Mouse (Mus musculus) small intestine, adult 2 months (tissue): ENCODE data around the gene Tekt2. TPM values are rescaled to one million over a fixed set of nuclear protein-coding genes. Genes with fewer than 3 reads are reported as not detected.

Experiments
- H3K27ac ChIP-seq: fragments of 200-500 bp; 2 replicates; pipeline ENCODE4 v1.5.1; 2012; ENCODE audit warnings: low read depth, low read length, control low read depth, inconsistent platforms; ENCODE audit not compliant: insufficient read depth
- H3K27me3 ChIP-seq: fragments of 200-500 bp; 2 replicates; pipeline ENCODE4 v1.6.1; 2012; ENCODE audit warnings: mild to moderate bottlenecking, moderate library complexity, low read length, inconsistent platforms; ENCODE audit not compliant: control insufficient read depth, insufficient read depth
- H3K36me3 ChIP-seq: fragments of 200-500 bp; 2 replicates; pipeline ENCODE4 v1.6.1; 2012; ENCODE audit warnings: mild to moderate bottlenecking, low read length, control low read depth, inconsistent platforms; ENCODE audit not compliant: control insufficient read depth, insufficient read depth
- H3K4me1 ChIP-seq: fragments of 200-500 bp; 2 replicates; pipeline ENCODE4 v1.6.1; 2012; ENCODE audit warnings: low read length, inconsistent platforms, mixed read lengths; ENCODE audit not compliant: control insufficient read depth, insufficient read depth, insufficient read length
- H3K4me3 ChIP-seq: fragments of 200-500 bp; 2 replicates; pipeline ENCODE4 v1.5.1; 2012; ENCODE audit warnings: low read depth, mild to moderate bottlenecking, control low read depth, inconsistent platforms, low read length, moderate library complexity
- CTCF ChIP-seq: fragments of 200-500 bp; IDR thresholded peaks from 2 replicates; pipeline ENCODE4 v1.5.1; 2012; ENCODE audit warnings: low read depth, mild to moderate bottlenecking, control low read depth, inconsistent platforms, low read length, moderate library complexity, mixed read lengths; ENCODE audit not compliant: insufficient replicate concordance, insufficient read length; ENCODE audit errors: extremely low read depth
- POLR2A ChIP-seq: fragments of 200-500 bp; IDR thresholded peaks from 2 replicates; pipeline ENCODE4 v1.6.1; 2012; ENCODE audit warnings: low read depth, mild to moderate bottlenecking, control low read depth, inconsistent platforms, low read length, moderate library complexity
- WGBS: fragments of 180-500 bp; shearing (Covaris S2); methylation state at CpG from one replicate; pipeline ENCODE4 v1.1.7; 2018; 5-methylcytosine and 5-hydroxymethylcytosine counted together
- polyA plus RNA-seq: library from polyadenylated mRNA; depleted of rRNA; stranded (reverse); fragments of >200 nt; gene quantifications from 2 replicates; pipeline ENCODE4 v1.2.3, GENCODE M21; 2012

Gene Tekt2
- polyA plus RNA-seq, 1 experiment: 1.0 TPM

- 71% methylated on average over 8 of the region's 8 CpGs for WGBS
- peaks cover 3% of the 10 kb centered on the region; the same call in 1 of the 2 replicates for H3K4me1 ChIP-seq
- H3K27ac ChIP-seq: no peak overlapping the region
- TF ChIP-seq POLR2A (no peak), CTCF (no peak)
- peaks cover 33% of the 10 kb centered on the region for H3K27me3 ChIP-seq
- H3K36me3 ChIP-seq: no peaks in the 10 kb centered on the region
- H3K4me3 ChIP-seq: no peak overlapping the region
Measured at GRCm38 (mm10) chr4:126283582-126283981, 41.9 kb downstream of the Tekt2 start.

- H3K36me3 ChIP-seq: no peaks in the 10 kb centered on the region
- peaks cover 15% of the 10 kb centered on the region for H3K27me3 ChIP-seq
- TF ChIP-seq CTCF (no peak), POLR2A (no peak)
- peaks cover 3% of the 10 kb centered on the region; the same call in 1 of the 2 replicates for H3K4me1 ChIP-seq
- no peak overlapping the region for H3K27ac ChIP-seq
- H3K4me3 ChIP-seq: no peak overlapping the region
- 59% methylated on average over 9 of the region's 9 CpGs for WGBS
Measured at GRCm38 (mm10) chr4:126281706-126282105, 43.8 kb downstream of the Tekt2 start.

- H3K36me3 ChIP-seq: peaks cover 14% of the 10 kb centered on the region
- H3K4me3 ChIP-seq: no peak overlapping the region
- 81% methylated on average over 9 of the region's 9 CpGs for WGBS
- TF ChIP-seq CTCF (no peak), POLR2A (no peak)
- peaks cover 3% of the 10 kb centered on the region; the same call in 1 of the 2 replicates for H3K27me3 ChIP-seq
- H3K4me1 ChIP-seq: no peaks in the 10 kb centered on the region
- no peak overlapping the region for H3K27ac ChIP-seq
Measured at GRCm38 (mm10) chr4:126278961-126279360, 46.5 kb downstream of the Tekt2 start.

GRCm38 (mm10) chr4:126278565-126278915 lies 46.9 kb downstream of the Tekt2 start:
- Histone ChIP-seq H3K27me3 (0 out of 2 replicates have a peak, but pooled peaks cover 3% of the 10 kb centered on the region), H3K27ac (no peak overlapping the region), H3K4me1 (no peaks in the 10 kb centered on the region), H3K36me3 (peaks cover 18% of the 10 kb centered on the region), H3K4me3 (no peak overlapping the region)
- whole genome bisulfite sequencing: 70% methylated on average over 9 of the region's 9 CpGs
- TF ChIP-seq CTCF: no peak

- no peak overlapping the region for H3K4me3 ChIP-seq
- peaks cover 21% of the 10 kb centered on the region for H3K36me3 ChIP-seq
- no peak overlapping the region for H3K27ac ChIP-seq
- H3K4me1 ChIP-seq: no peaks in the 10 kb centered on the region
- 17% methylated on average over 13 of the region's 13 CpGs for WGBS
- H3K27me3 ChIP-seq: no peaks in the 10 kb centered on the region
- TF ChIP-seq CTCF (peak; percentile 73; the same call in 1 of the 2 replicates), POLR2A (no peak)
Measured at GRCm38 (mm10) chr4:126277906-126278564, 47.5 kb downstream of the Tekt2 start.

- Histone ChIP-seq H3K27me3 (no peaks in the 10 kb centered on the region), H3K27ac (no peak overlapping the region), H3K4me3 (no peak overlapping the region), H3K4me1 (no peaks in the 10 kb centered on the region), H3K36me3 (peaks cover 26% of the 10 kb centered on the region)
- TF ChIP-seq CTCF: no peak
- TF ChIP-seq POLR2A: no peak
- WGBS: 83% methylated on average over 13 of the region's 13 CpGs
Measured at GRCm38 (mm10) chr4:126275681-126276131, 49.8 kb downstream of the Tekt2 start.

- 98% methylated on average over 4 of the region's 4 CpGs for WGBS
- Histone ChIP-seq H3K36me3 (peaks cover 26% of the 10 kb centered on the region), H3K4me1 (no peaks in the 10 kb centered on the region), H3K27me3 (no peaks in the 10 kb centered on the region), H3K4me3 (no peak overlapping the region), H3K27ac (no peak overlapping the region)
- TF ChIP-seq POLR2A (no peak), CTCF (no peak)
Measured at GRCm38 (mm10) chr4:126275081-126275480, 50.4 kb downstream of the Tekt2 start.
